Mouse (Mus musculus) cerebellum, adult 9-11 months (tissue): ENCODE data around the gene Polh.

Experiments used
- DNase-seq: peaks from one replicate; pipeline ENCODE4 v3.0.0; 2022

Gene Polh

GRCm38 (mm10) chr17:46129741-46130498 is 72.5 kb downstream of the Polh start:
- DNase-seq = no peak

GRCm38 (mm10) chr17:46127814-46128493 is 74.5 kb downstream of the Polh start:
- DNase-seq = no peak

GRCm38 (mm10) chr17:46126608-46127007 is 75.8 kb downstream of the Polh start:
- no peak for DNase-seq

- no peak for DNase-seq
These were observed 78.3 kb downstream of the Polh start for GRCm38 (mm10) chr17:46123953-46124700.

- no peak for DNase-seq
These were observed 79.2 kb downstream of the Polh start for GRCm38 (mm10) chr17:46123285-46123684.

GRCm38 (mm10) chr17:46122791-46123190 is 79.7 kb downstream of the Polh start:
- no peak for DNase-seq
